Mouse (Mus musculus): Measurements from ENCODE around the gene Lmna.

GRCm38 (mm10) chr3:88502031-88502571, 7.7 kb downstream of the Lmna start:
- TF ChIP-seq POLR2A (IDR thresholded peaks at IDR 0.05; ENCODE audit: low read depth, low read length) (no peak), CTCF (IDR thresholded peaks at IDR 0.05; ENCODE audit: extremely low read depth, insufficient read depth, insufficient read length, insufficient replicate concordance) (no peak)
